Mouse (Mus musculus) myocyte (in vitro differentiated cells): Measurements from ENCODE around the gene H13.

Experiments used
- CEBPB ChIP-seq: IDR thresholded peaks from 2 replicates; pipeline ENCODE4 v1.6.1; 2011; ENCODE audit warnings: mild to moderate bottlenecking, moderate library complexity; ENCODE audit not compliant: poor library complexity, insufficient read depth, severe bottlenecking
- E2F4 ChIP-seq: IDR thresholded peaks from one replicate; pipeline ENCODE4 v1.6.1; 2011; ENCODE audit warnings: mild to moderate bottlenecking, control low read depth, moderate library complexity; ENCODE audit not compliant: insufficient read depth
- MAX ChIP-seq: IDR thresholded peaks from one replicate; pipeline ENCODE4 v1.6.1; 2011; ENCODE audit warnings: low read depth, mild to moderate bottlenecking, control low read depth
- MYOD1 ChIP-seq, 3 experiments: IDR thresholded peaks; one replicate each; pipeline ENCODE4 v1.6.1; 2011; ENCODE audit warnings: control low read depth in 2 of 3, low read depth in 2 of 3, mild to moderate bottlenecking in 2 of 3, moderate library complexity in 1 of 3; ENCODE audit not compliant: insufficient read length in 2 of 3, control insufficient read depth in 1 of 3
- MYOG ChIP-seq, 3 experiments: IDR thresholded peaks; one replicate each; pipeline ENCODE4 v1.6.1; 2011; ENCODE audit warnings: control low read depth in 2 of 3, low read depth in 2 of 3, mild to moderate bottlenecking in 2 of 3; ENCODE audit not compliant: insufficient read length in 2 of 3, control insufficient read depth in 1 of 3, insufficient read depth in 1 of 3
- POLR2A ChIP-seq: IDR thresholded peaks from one replicate; pipeline ENCODE4 v1.6.1; 2011; ENCODE audit warnings: low read depth, mild to moderate bottlenecking, control low read depth, moderate library complexity; ENCODE audit not compliant: insufficient read length
- POLR2AphosphoS2 ChIP-seq: IDR thresholded peaks from one replicate; pipeline ENCODE4 v1.6.1; 2011; ENCODE audit warnings: low read depth, control low read depth; ENCODE audit not compliant: insufficient read length
- REST ChIP-seq: IDR thresholded peaks from one replicate; pipeline ENCODE4 v1.6.1; 2011; ENCODE audit warnings: mild to moderate bottlenecking, control low read depth, moderate library complexity; ENCODE audit not compliant: insufficient read depth, insufficient read length
- SRF ChIP-seq: IDR thresholded peaks from one replicate; pipeline ENCODE4 v1.6.1; 2011; ENCODE audit warnings: low read depth; ENCODE audit not compliant: control insufficient read depth, insufficient read length
- TCF12 ChIP-seq: IDR thresholded peaks from one replicate; pipeline ENCODE4 v1.6.1; 2011; ENCODE audit warnings: mild to moderate bottlenecking, control low read depth; ENCODE audit not compliant: poor library complexity, insufficient read depth, severe bottlenecking
- TCF3 ChIP-seq: IDR thresholded peaks from one replicate; pipeline ENCODE4 v1.6.1; 2011; ENCODE audit warnings: low read depth, control low read depth; ENCODE audit not compliant: insufficient read length
- USF1 ChIP-seq: IDR thresholded peaks from one replicate; pipeline ENCODE4 v1.6.1; 2011; ENCODE audit warnings: low read depth, mild to moderate bottlenecking, control low read depth, moderate library complexity

- TF ChIP-seq MAX: no peak
- TF ChIP-seq E2F4: peak; percentile 65
- TF ChIP-seq MYOD1 (IDR thresholded peaks at IDR 0.05; ENCODE audit: control insufficient read depth in 1 of 3, insufficient read length in 2 of 3, low read depth in 2 of 3): peak in 2 of 3 experiments; percentile 26 to 65
- TF ChIP-seq USF1: no peak
- peak; percentile 14 for TF ChIP-seq REST
- peak; percentile 98 for TF ChIP-seq POLR2A
- TF ChIP-seq TCF12: no peak
- peak in 1 of 3 experiments; percentile 25 for TF ChIP-seq MYOG (IDR thresholded peaks at IDR 0.05; ENCODE audit: control insufficient read depth in 1 of 3, insufficient read depth in 1 of 3, insufficient read length in 2 of 3, low read depth in 2 of 3)
- TF ChIP-seq POLR2AphosphoS2: peak; percentile 89
- TF ChIP-seq CEBPB: no peak
- no peak for TF ChIP-seq SRF
- no peak for TF ChIP-seq TCF3
Measured at GRCm38 (mm10) chr2:152736090-152736601, 66.9 kb downstream of the H13 start, which contains the start of gene Id1.
